Mouse (Mus musculus) liver, embryonic 11.5 days (tissue): ENCODE results near the gene Frmpd2. TPM values are rescaled to one million over a fixed set of nuclear protein-coding genes. Genes with fewer than 3 reads are reported as not detected.

ENCODE experiments used
- ATAC-seq: fragments of 200-750 bp; cut with Nextera tagmentation; replicated peaks from 2 replicates; pipeline ENCODE4 v1.8.0; 2017; ENCODE audit warnings: moderate number of reproducible peaks, mild to moderate bottlenecking, moderate TSS enrichment, moderate library complexity; ENCODE audit not compliant: low FRiP score
- DNase-seq: peaks from one replicate; pipeline ENCODE4 v3.0.0-alpha.2; 2017; ENCODE audit warnings: low spot score
- H3K27ac ChIP-seq: fragments of 300-500 bp; sonication (generic); 2 replicates; pipeline ENCODE4 v1.5.1; 2014; ENCODE audit warnings: mild to moderate bottlenecking, low read depth, low read length, control low read depth
- H3K27me3 ChIP-seq: fragments of 300-500 bp; sonication (generic); replicated peaks from 2 replicates; pipeline ENCODE4 v1.6.1; 2014; ENCODE audit warnings: low read length, mixed read lengths; ENCODE audit not compliant: control insufficient read depth, insufficient read depth
- H3K36me3 ChIP-seq: fragments of 300-500 bp; sonication (generic); 2 replicates; pipeline ENCODE4 v1.6.1; 2014; ENCODE audit warnings: mild to moderate bottlenecking, low read length, moderate library complexity, mixed read lengths; ENCODE audit not compliant: control insufficient read depth, insufficient read depth
- H3K4me1 ChIP-seq: fragments of 300-500 bp; sonication (generic); replicated peaks from 2 replicates; pipeline ENCODE4 v1.6.1; 2014; ENCODE audit warnings: low read length, mixed read lengths; ENCODE audit not compliant: control insufficient read depth, insufficient read depth
- H3K4me2 ChIP-seq: fragments of 300-500 bp; sonication (generic); 2 replicates; pipeline ENCODE4 v1.6.1; 2014; ENCODE audit warnings: mild to moderate bottlenecking, control low read depth, moderate library complexity
- H3K4me3 ChIP-seq: fragments of 300-500 bp; sonication (generic); 2 replicates; pipeline ENCODE4 v1.5.1; 2014; ENCODE audit warnings: low read depth, low read length, control low read depth
- H3K9ac ChIP-seq: fragments of 300-500 bp; sonication (generic); 2 replicates; pipeline ENCODE4 v1.6.1; 2014; ENCODE audit warnings: low read depth, low read length, control low read depth
- H3K9me3 ChIP-seq: fragments of 300-500 bp; sonication (generic); 2 replicates; pipeline ENCODE4 v1.6.1; 2016; ENCODE audit warnings: low read length, inconsistent platforms, mixed read lengths; ENCODE audit not compliant: control insufficient read depth
- WGBS: fragments of 180-500 bp; shearing (Covaris S2); extraction: QIAGEN DNeasy Blood & Tissue Kit; methylation state at CpG from one replicate; pipeline ENCODE4 v1.1.7; 2014; 5-methylcytosine and 5-hydroxymethylcytosine counted together
- polyA plus RNA-seq: library from polyadenylated mRNA; unstranded; fragments of >200 nt; fragmentation: Nextera tagmentation; extraction: Ambion mirVana; gene quantifications from 2 replicates; pipeline ENCODE4 v1.2.1, GENCODE M21; 2014

Frmpd2 gene
- polyA plus RNA-seq, 1 experiment from 2014 or later: not detected

DNA sequence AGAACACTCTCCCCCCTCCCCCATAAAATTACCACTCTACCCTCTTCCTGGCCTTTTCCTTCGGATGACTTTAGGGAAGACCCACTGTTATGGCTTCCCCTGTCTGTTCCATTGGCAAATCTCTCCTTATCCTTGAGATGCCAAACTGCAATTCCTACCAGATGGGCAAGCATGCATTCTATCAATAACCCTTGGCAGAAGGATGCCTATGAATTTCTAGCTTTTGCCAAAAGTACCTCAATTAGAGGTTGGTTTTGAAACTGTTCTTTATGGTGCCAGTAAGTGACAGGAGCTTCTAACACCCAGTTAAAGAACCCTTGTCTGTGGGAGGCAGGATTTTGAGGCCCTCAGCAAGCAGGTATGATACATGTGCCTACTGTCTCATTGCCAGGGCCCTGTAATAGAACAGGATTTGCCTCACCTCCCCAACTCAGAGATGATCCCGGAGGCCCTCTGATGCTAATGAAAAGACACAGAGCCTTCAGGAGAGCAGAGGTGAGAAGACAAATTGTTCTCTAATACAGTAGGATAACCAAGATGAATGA, 22.1 kb upstream of the Frmpd2 start:
- Histone ChIP-seq H3K36me3 (no peaks in the 10 kb centered on the region), H3K4me2 (no peak overlapping the region), H3K27me3 (no peaks in the 10 kb centered on the region), H3K4me1 (peaks cover 9% of the 10 kb centered on the region), H3K27ac (no peak overlapping the region), H3K4me3 (no peak overlapping the region), H3K9me3 (no peaks in the 10 kb centered on the region), H3K9ac (no peak overlapping the region)
- ATAC-seq: no peak
- DNase-seq: no peak
- WGBS: 75% methylated on average over 2 of the region's 2 CpGs

DNA sequence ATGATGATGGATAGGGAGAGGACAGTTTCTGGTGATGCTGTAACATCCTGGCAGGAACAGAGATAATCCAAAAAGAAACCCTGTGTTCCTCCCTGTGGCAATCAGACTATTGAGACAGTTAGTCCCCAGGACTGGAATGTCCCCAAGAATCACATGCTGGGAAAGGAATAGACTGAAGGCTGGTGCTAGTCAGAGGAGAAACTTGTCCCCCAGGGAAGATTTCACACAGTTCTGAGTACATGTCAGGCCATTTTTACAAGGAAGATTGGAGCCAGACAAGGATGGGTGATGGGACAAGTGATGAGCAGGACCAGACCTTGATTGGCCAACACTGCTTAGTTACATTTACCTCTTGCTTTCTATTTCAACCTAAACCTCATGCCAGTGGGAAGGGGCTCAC, 21.2 kb upstream of the Frmpd2 start:
- Histone ChIP-seq H3K9ac (no peak overlapping the region), H3K27ac (no peak overlapping the region), H3K4me3 (no peak overlapping the region), H3K4me2 (no peak overlapping the region), H3K36me3 (no peaks in the 10 kb centered on the region), H3K27me3 (no peaks in the 10 kb centered on the region), H3K9me3 (no peaks in the 10 kb centered on the region), H3K4me1 (peaks cover 6% of the 10 kb centered on the region)
- DNase-seq: no peak
- ATAC-seq: no peak

DNA sequence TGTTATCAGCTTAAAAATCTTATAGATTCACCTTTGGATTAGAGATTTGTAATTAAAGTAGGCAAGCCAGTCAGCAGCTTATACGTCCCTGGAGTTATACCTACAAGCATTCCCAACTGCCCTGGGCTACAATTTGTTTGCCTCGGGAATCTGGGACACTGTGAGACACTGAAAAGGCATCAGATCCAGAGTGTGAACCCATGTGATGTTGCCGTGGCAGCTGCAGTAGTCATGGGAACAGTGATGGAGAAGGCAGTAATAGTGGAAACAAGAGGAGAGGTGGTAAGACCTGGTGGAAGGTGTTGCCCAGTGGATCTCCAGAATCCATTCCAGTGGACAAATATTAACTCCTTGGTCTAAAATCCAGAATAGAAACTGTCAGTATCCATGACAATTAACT, 7.8 kb upstream of the Frmpd2 start:
- ATAC-seq (no peak), DNase-seq (no peak)
- H3K27ac ChIP-seq: no peak overlapping the region
- no peaks in the 10 kb centered on the region for H3K27me3 ChIP-seq
- H3K4me1 ChIP-seq: no peaks in the 10 kb centered on the region
- 80% methylated on average over 3 of the region's 3 CpGs for WGBS
- H3K4me2 ChIP-seq: no peak overlapping the region
- no peak overlapping the region for H3K4me3 ChIP-seq
- no peaks in the 10 kb centered on the region for H3K36me3 ChIP-seq
- no peak overlapping the region for H3K9ac ChIP-seq
- H3K9me3 ChIP-seq: no peaks in the 10 kb centered on the region

DNA sequence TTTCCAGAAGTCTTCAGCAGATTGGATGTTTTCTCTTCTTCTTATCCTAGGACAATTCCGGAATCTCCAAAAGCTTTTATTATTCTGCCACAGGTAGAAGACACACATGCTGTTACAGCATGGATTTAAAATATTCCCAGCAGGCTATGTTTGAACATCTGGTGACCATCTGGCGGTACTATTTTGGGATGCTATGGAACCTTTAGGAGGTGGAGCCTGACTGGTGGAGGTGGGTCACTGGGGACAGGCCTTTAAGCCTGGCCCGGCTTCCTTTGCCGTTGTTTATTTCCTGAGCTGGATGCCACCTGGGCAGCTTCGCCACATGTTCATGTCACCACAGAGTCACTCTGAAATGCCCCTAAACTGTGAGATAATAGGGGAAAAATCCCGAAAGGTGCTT, 3.7 kb upstream of the Frmpd2 start:
- no peaks in the 10 kb centered on the region for H3K4me1 ChIP-seq
- ATAC-seq: no peak
- H3K27me3 ChIP-seq: no peaks in the 10 kb centered on the region
- no peak overlapping the region for H3K4me3 ChIP-seq
- no peaks in the 10 kb centered on the region for H3K9me3 ChIP-seq
- no peaks in the 10 kb centered on the region for H3K36me3 ChIP-seq
- no peak overlapping the region for H3K9ac ChIP-seq
- no peak overlapping the region for H3K4me2 ChIP-seq
- H3K27ac ChIP-seq: no peak overlapping the region
- DNase-seq: no peak
- WGBS: 81% methylated on average over 6 of the region's 6 CpGs

DNA sequence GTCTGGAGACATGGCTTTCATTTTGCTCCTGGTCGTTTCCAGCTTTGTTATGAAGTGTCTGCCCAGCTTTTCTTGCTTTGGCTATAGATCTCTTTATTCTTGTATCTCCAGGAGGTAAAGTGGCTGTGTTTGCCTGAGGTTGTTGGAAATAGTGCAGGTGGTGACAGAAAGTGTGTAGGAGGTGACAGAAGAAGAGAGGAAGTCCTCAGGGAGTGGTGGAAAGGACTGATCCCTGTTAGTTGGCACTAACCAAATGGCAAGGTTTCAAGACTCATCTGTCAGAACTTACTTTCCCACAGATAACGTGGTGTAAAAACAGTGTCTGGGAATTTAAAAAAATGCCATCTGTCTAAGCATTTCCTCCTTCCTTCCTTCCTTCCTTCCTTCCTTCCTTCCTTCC, 3.0 kb downstream of the Frmpd2 start:
- Histone ChIP-seq H3K9me3 (no peaks in the 10 kb centered on the region), H3K27me3 (no peaks in the 10 kb centered on the region), H3K4me2 (no peak overlapping the region), H3K9ac (no peak overlapping the region), H3K4me1 (no peaks in the 10 kb centered on the region), H3K4me3 (no peak overlapping the region), H3K27ac (no peak overlapping the region), H3K36me3 (no peaks in the 10 kb centered on the region)
- no peak for DNase-seq
- no peak for ATAC-seq
- WGBS: 55% methylated on average over 2 of the region's 2 CpGs

DNA sequence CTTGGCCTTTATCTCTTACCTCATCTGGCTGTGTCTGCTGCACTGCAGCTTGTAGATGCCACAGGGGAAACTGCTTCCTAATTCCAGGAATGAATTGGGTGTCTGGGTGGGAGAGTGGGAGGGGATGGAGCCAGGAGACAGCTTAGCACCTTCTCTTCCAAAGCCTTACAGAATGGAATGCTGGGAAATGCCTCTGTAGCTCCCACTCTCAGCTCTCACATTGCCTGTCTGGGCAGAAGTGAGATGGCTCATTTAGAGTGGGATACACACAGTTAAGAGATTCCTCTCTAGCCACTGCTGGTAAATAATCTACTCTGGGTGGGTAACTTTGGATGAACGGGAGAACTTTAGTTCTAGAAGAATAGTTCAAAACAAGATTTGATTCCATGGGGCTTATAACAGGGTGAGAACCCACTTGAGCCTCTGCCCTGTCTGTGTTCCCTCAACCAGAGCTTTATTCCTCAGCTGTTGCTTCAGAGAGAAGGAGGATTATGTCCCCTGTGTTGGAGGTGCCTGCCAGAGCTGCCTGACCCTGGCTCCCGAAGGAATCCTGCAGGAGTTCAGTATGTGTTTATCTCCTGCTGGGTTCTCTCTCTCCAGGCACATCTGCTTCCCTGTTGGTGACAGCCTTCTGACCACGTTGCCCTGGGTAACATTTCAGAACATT, 4.7 kb downstream of the Frmpd2 start:
- H3K4me2 ChIP-seq: no peak overlapping the region
- no peak overlapping the region for H3K27ac ChIP-seq
- no peak overlapping the region for H3K4me3 ChIP-seq
- H3K27me3 ChIP-seq: no peaks in the 10 kb centered on the region
- no peaks in the 10 kb centered on the region for H3K36me3 ChIP-seq
- no peak for DNase-seq
- H3K9me3 ChIP-seq: no peaks in the 10 kb centered on the region
- WGBS: 9% methylated on average over 3 of the region's 3 CpGs
- no peaks in the 10 kb centered on the region for H3K4me1 ChIP-seq
- ATAC-seq: no peak
- H3K9ac ChIP-seq: no peak overlapping the region

DNA sequence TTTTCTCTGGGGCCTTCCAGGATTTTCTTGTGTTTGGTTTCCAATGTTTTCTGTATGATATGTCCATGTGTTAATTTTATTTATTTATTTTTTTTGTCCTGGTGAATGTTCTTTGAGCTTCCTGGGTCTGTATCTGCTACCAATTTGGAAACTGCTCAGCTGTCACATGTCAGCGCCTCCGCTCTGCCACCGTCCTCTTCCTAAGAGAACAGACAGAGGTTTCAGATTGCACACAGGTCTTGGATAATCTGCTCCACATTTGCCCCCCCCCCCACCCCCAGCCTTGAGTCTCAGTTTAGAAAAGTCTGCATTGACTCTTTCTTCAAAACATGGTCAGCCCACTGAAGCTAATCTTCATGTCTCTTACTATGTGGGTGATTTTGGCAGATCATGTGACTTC, 10.5 kb downstream of the Frmpd2 start:
- 52% methylated on average over 3 of the region's 3 CpGs for WGBS

DNA sequence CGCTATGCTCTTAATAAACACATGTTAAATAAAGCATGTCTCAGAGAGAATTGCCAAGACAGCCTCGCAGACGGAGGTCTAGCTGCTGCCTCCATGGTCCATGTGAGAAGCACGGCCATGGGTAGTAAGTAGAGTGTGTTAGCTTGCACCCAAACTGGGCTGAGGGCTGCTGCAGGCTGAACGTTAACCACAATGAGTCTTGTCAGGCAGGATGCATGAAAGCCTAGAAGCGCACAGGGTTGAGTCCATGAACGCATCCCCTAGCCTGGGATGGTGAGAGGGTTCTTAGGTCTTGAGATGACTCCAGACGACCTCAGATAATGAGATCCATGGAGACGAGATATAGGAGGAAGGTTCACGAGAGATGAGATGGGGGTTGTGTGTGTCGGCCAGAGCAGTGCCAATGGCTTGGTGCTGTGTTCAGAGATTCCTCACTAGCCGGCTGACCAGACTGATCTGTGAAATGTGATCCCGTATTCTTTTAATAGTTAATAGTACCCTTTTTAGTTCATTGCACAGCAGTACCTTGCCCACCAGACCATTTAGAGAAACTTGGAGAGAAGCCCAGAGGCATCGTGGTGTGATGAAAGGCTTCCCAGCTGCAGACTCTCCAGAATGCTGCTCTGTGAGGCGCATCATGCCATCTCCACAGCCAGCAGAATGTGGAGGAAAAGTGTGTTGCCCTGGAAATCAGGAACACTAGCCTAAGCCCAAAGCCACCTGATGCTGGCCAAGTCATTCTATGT, 16.5 kb downstream of the Frmpd2 start:
- no peak overlapping the region for H3K27ac ChIP-seq
- H3K4me1 ChIP-seq: no peaks in the 10 kb centered on the region
- 73% methylated on average over 15 of the region's 15 CpGs for WGBS
- ATAC-seq (no peak), DNase-seq (no peak)
- no peak overlapping the region for H3K9ac ChIP-seq
- no peaks in the 10 kb centered on the region for H3K27me3 ChIP-seq
- no peak overlapping the region for H3K4me2 ChIP-seq
- H3K9me3 ChIP-seq: no peaks in the 10 kb centered on the region
- no peak overlapping the region for H3K4me3 ChIP-seq
- H3K36me3 ChIP-seq: no peaks in the 10 kb centered on the region

More for the DNA sequence above, 10.5 kb downstream of the Frmpd2 start:
- DNase-seq (no peak), ATAC-seq (no peak)
- Histone ChIP-seq H3K4me2 (no peak overlapping the region), H3K27me3 (no peaks in the 10 kb centered on the region), H3K27ac (no peak overlapping the region), H3K36me3 (no peaks in the 10 kb centered on the region), H3K4me3 (no peak overlapping the region), H3K4me1 (no peaks in the 10 kb centered on the region), H3K9ac (no peak overlapping the region), H3K9me3 (no peaks in the 10 kb centered on the region)

DNA sequence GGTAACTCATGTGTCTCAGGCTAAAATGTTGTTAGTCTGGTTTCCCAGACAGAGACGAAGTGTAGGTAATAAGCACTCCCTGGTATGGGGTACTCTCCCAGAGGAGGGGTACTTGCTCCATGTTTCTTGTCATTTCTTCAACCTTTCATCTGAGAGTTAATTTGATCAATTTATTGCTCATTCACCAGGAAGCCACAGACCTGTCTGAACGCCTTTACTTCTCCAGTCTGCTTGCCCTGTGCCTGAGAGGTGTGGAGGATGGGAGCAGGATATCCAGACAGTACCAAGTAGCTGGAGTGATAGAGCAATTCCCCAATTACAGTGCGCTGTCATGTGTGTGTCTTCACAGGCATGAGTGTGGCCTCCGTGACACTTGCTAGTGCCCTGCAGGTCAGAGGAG, 23.7 kb downstream of the Frmpd2 start:
- H3K36me3 ChIP-seq: no peaks in the 10 kb centered on the region
- WGBS: 66% methylated on average over 4 of the region's 4 CpGs
- DNase-seq (no peak), ATAC-seq (no peak)
- no peaks in the 10 kb centered on the region for H3K9me3 ChIP-seq
- H3K4me1 ChIP-seq: no peaks in the 10 kb centered on the region
- no peak overlapping the region for H3K9ac ChIP-seq
- no peak overlapping the region for H3K4me2 ChIP-seq
- H3K4me3 ChIP-seq: no peak overlapping the region
- no peak overlapping the region for H3K27ac ChIP-seq
- H3K27me3 ChIP-seq: no peaks in the 10 kb centered on the region
